Mouse (Mus musculus): ENCODE data around the gene Atp8a2. TPM values are rescaled to one million over a fixed set of nuclear protein-coding genes. Genes with fewer than 3 reads are reported as not detected.

Gene Atp8a2
- total RNA-seq, 1 experiment from 2014 or later = 0.82 TPM

GRCm38 (mm10) chr14:59919865-59920264 lies 277.1 kb downstream of the Atp8a2 start:
- DNase-seq = no peak

GRCm38 (mm10) chr14:59903484-59904130 lies 293.4 kb downstream of the Atp8a2 start:
- DNase-seq = no peak

GRCm38 (mm10) chr14:59893971-59894370 lies 303.0 kb downstream of the Atp8a2 start:
- no peak for DNase-seq

GRCm38 (mm10) chr14:59892084-59892483 lies 304.9 kb downstream of the Atp8a2 start:
- no peak for DNase-seq

GRCm38 (mm10) chr14:59891491-59891890 lies 305.5 kb downstream of the Atp8a2 start:
- no peak for DNase-seq

- no peak for DNase-seq
These were observed 306.2 kb downstream of the Atp8a2 start for GRCm38 (mm10) chr14:59890818-59891217.

GRCm38 (mm10) chr14:59890107-59890506 lies 306.9 kb downstream of the Atp8a2 start:
- no peak for DNase-seq

- no peak for DNase-seq
These were observed 308.5 kb downstream of the Atp8a2 start for GRCm38 (mm10) chr14:59888446-59888845.

- no peak for DNase-seq
These were observed 308.9 kb downstream of the Atp8a2 start for GRCm38 (mm10) chr14:59888046-59888445.

GRCm38 (mm10) chr14:59887061-59887861 lies 309.7 kb downstream of the Atp8a2 start:
- peak; percentile 13 for DNase-seq

- DNase-seq = no peak
These were observed 313.4 kb downstream of the Atp8a2 start for GRCm38 (mm10) chr14:59883517-59884069.

GRCm38 (mm10) chr14:59880829-59881228 lies 316.1 kb downstream of the Atp8a2 start:
- DNase-seq = no peak

GRCm38 (mm10) chr14:59878248-59878647 lies 318.7 kb downstream of the Atp8a2 start:
- no peak for DNase-seq

- DNase-seq = no peak
These were observed 320.5 kb downstream of the Atp8a2 start for GRCm38 (mm10) chr14:59876525-59876924.

GRCm38 (mm10) chr14:59868369-59868768 lies 328.6 kb downstream of the Atp8a2 start:
- no peak for DNase-seq

- no peak for DNase-seq
These were observed 329.2 kb downstream of the Atp8a2 start for GRCm38 (mm10) chr14:59867749-59868148.

GRCm38 (mm10) chr14:59866001-59866400 lies 331.0 kb downstream of the Atp8a2 start:
- no peak for DNase-seq

GRCm38 (mm10) chr14:59862351-59862750 lies 334.6 kb downstream of the Atp8a2 start:
- no peak for DNase-seq

GRCm38 (mm10) chr14:59859830-59860229 lies 337.1 kb downstream of the Atp8a2 start:
- no peak for DNase-seq

GRCm38 (mm10) chr14:59858501-59859225 lies 338.3 kb downstream of the Atp8a2 start:
- no peak for DNase-seq

GRCm38 (mm10) chr14:59853139-59853538 lies 343.8 kb downstream of the Atp8a2 start:
- no peak for DNase-seq

GRCm38 (mm10) chr14:59846609-59847375 lies 350.2 kb downstream of the Atp8a2 start:
- DNase-seq = peak; percentile 7

Data from adrenal gland, postnatal 14 days (tissue).